Mouse (Mus musculus) c-Kit-positive CD71-positive TER-119-negative erythroid progenitor cells, embryonic 14.5 days (primary cell): ENCODE data around the gene Tmco3.
"Not testable (repeated sequence)": the region's sequence is repeated elsewhere in the genome, so short reads cannot be mapped to it uniquely, and the experiment has no call there.

Source experiments
- DNase-seq: peaks from one replicate; pipeline ENCODE4 v3.0.0-alpha.2; 2013; ENCODE audit warnings: low read depth

Gene Tmco3

GRCm38 (mm10) chr8:13306309-13306909 lies 18.4 kb downstream of the Tmco3 start:
- peak; percentile 31 for DNase-seq

DNA sequence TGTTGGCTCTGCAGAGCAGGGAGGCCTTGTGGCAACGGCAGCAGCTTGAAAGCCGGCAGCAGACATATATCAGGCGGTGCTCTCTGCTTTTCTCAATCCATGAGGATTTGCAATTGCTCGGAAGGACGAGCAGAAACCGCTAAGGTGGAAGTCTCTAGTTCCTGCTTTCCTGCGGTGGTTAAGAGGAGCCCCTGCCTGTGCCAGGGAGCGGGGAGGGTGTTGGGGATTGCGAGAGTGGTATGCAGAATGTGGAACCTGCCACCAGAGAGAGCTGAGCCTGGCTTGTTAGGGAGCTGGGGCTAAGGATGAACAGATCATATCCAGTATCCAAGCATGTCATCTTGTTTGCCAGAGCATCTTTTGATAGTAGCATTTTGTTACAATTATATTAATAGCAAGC lies 18.9 kb downstream of the Tmco3 start:
- DNase-seq = no peak

- no peak for DNase-seq
Observed at GRCm38 (mm10) chr8:13314922-13315321, 26.9 kb downstream of the Tmco3 start.

GRCm38 (mm10) chr8:13316671-13317070 lies 28.7 kb downstream of the Tmco3 start:
- DNase-seq = no peak

- no peak for DNase-seq
Observed at GRCm38 (mm10) chr8:13326598-13326997, 38.6 kb downstream of the Tmco3 start.

DNA sequence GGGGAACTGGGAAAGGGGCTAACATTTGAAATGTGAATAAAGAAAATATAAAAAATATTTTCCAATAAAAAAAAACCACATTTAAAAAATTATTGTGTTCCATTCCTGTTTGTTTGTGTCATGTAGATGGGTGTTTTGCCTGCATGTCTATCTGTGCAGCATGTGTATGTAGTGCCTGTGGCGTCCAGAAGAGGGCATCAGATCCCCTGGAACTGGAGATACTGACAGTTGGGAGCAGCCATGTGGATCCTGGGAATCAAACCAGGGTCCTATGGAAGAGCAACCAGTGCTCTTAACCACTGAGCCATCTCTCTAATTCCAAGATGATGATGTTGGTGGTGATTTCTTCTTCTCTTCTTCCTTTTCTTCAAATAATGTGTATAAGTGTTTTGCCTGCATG lies 46.7 kb downstream of the Tmco3 start:
- no peak for DNase-seq

DNA sequence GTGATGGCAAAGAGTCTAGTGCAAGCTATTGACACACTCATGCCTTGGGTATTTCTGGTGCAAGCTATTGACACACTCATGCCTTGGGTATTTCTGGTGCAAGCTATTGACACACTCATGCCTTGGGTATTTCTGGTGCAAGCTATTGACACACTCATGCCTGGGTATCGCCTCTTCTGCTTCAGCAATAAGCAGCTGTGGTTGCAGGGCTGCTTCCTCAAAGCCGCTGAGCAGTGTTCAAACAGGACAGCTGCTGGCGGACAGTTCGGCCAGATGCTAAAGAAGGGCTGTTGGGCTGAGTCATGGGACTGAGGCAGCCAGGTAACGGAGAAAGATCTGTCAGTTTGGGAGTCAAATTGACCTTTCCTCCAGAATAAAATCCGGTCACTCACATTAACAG lies 49.3 kb downstream of the Tmco3 start:
- DNase-seq = not testable (repeated sequence)

DNA sequence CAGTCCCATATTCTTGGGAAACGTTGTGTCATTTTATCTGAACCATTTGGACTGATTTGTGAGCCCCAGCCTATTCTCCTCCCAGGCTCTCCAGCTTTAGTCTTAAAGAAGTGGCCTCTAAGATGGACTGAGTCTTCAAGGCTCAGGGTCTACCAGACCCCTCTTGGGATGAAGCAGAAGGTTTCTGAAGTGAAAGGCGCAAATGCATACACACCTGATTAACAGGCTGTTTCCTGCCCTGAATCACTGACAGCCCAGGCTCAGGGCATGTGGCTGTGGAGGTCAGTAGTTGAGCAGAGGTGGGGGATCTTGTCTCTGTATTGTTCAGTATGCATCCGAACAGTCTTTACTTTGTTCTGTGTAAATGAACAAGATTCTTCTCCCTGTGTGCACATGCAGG lies 49.7 kb downstream of the Tmco3 start:
- DNase-seq = no peak

- DNase-seq = peak; percentile 76
Observed at GRCm38 (mm10) chr8:13338255-13338860, 50.4 kb downstream of the Tmco3 start, which contains the start of gene Tfdp1. Tfdp1 (plus strand) TSS chr8:13338751.

DNA sequence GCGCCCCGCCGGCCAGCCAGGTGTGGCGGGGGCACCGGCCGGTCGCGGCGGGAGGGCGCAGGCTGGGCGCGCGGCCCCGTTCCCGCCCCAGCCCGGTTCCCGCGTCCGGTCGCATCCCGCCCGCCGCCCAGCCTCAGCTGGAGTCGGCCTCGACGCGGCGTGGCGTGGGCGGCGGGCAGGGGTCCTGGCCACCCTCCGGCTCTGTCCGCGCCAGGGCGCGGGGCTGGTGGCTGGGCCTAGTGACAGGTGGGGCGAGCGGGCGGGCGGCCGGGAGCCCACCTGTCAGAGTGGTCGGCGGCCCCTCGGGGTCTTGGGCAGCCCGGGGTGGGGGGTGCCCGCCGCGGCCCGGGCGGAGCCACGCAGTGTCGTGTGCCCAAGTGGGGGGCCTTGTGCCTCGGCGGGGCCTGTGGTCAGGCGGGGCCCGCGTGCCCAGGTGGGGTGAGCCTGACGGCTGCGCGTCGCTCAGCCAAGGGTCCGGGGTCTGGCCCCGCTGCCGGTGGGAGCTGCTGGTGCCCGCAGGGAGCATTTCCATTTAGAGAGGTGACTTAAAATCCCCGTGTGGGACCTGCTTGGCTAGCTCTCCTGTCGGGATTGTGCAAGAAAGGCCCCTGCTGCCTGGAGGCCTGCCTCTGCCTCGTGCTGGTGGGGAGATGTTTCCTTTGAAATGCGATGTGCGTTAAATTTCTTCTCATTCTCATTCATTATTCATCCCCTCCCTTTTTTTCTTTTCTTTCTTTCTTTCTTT lies 51.1 kb downstream of the Tmco3 start:
- DNase-seq = no peak

GRCm38 (mm10) chr8:13339646-13339990 lies 51.6 kb downstream of the Tmco3 start:
- DNase-seq = no peak

DNA sequence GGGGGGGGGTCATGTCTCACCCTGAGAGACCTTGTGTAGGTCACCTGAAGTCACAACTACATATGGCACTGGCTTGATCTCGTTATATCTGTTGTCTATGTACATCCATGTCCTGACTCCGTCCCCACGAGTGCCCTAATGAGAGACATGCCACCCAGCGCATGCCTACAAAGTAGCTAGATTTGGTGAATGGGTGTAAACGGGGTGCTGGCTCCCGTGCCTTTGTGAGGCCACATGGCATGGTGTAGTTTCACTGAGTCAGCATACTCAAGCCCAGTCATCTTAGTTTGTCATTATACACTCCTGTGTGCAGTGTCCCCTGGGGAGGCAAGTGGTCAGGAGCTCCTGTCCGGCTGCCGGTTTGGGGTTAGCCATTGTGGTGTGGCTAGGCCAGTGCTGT lies 52.7 kb downstream of the Tmco3 start:
- no peak for DNase-seq

- no peak for DNase-seq
Observed at GRCm38 (mm10) chr8:13342340-13342739, 54.4 kb downstream of the Tmco3 start.

DNA sequence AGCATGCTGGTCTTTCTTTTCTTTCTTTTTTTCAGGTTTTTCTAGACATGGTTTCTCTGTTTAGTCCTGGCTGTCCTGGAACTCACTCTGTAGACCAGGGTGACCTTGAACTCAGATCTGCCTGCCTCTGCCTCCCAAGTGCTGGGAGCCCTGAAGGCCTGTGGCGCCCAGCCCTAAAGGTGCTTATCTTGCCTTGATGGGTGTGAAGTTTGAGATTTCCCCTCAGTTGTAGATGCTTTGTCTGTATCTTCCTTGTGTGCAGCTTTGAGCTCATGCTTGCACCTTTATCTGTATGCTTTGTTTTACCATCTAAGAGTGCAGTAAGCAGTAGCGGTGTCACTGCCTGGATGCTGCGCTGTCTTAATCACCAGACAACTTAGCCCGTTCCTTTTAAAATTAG lies 55.1 kb downstream of the Tmco3 start:
- DNase-seq = no peak

DNA sequence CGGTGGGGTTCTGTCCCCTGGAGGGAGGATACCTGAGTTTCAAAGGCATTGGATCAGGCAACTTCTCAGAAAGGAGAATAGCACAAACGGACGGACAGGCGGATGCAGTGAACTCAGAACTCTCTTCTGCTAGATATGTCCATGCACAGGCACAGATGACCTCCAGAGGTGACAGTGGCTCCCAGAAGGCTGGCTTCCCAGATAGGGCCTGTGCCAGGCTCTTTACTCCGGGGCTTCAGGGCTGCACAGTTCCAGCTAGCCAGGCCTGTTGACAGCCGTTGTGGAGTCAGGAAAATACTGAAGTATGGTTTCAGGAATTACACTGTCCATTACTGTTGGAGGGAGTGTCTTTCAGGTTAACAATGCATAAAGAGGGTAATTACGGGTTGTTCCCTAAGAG lies 62.1 kb downstream of the Tmco3 start:
- DNase-seq = no peak

DNA sequence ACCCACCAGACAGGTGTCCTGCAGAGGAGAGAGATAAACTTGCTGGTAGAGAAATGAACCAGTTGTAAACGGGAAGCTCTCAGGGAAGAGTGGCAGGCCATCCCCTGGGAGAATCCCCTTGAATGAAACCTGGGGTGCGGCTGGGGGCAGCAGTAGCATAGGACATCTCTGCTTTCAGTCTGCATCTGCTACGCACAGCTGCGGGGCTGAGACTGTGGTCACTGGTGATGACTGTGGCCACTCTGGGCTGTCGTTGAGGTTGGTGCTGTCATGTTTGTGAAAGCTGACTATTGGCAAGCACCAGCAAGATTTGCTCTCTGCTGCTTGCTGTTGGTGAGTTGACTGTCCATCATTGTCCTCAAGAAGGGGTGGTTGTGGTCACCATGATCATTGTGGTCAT lies 63.6 kb downstream of the Tmco3 start:
- no peak for DNase-seq

DNA sequence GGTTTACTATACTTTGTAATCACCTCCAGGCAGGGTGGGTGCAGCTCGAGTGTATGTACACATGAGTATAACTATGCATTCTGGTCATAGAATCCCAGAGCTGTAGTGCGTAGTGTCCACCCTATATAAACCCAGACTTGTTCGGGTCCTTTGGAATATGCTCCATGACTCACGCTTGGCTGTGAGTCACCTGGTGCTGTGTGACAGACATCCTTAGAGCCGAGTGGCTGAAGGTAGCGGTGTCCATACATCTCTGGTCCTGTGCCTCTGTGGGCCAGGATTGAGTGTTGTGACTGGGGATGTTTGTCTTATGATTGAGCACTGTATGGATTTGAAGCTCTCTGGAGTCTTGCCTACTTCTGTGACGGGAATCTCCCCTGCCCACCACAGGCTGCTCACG lies 64.6 kb downstream of the Tmco3 start:
- no peak for DNase-seq

DNA sequence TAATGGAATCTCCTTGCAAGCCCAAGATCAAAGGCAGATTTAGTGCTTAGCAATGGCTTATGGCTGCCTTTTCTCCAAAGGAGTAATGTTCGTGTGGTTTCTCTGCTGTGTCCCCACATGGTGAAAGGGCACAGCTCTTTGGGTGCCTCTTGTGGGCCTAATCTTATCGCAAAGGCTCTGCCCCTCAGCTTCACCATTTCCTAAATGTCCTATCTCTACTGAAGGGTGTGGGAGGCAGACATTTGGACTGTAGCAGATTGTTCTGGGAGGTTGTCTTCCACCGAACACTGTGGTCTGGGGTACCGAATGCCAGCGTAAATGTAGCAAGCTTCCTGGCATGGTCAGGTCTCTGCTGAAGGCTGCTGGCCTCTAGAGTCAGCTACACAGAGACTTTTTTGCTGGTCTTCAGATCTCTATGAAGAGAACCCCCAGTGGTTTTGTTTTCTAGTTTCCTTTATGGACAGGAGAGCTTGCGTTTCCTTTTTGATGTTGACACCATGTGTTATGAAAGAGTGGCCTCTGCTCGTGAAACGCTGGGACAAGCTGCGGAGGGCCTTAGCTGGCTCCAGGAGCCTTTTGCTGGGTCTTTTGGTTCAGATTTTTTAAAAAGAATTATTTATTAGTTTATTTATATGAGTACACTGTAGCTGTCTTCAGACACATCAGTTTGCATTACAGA lies 65.3 kb downstream of the Tmco3 start:
- DNase-seq = peak; percentile 51

GRCm38 (mm10) chr8:13353883-13354282 lies 65.9 kb downstream of the Tmco3 start:
- no peak for DNase-seq

- DNase-seq = no peak
Observed at GRCm38 (mm10) chr8:13356221-13356620, 68.2 kb downstream of the Tmco3 start.

GRCm38 (mm10) chr8:13356681-13357080 lies 68.7 kb downstream of the Tmco3 start:
- DNase-seq = no peak

- no peak for DNase-seq
Observed at GRCm38 (mm10) chr8:13360213-13360612, 72.2 kb downstream of the Tmco3 start.

- no peak for DNase-seq
Observed at GRCm38 (mm10) chr8:13361865-13362264, 73.9 kb downstream of the Tmco3 start.
